Mouse (Mus musculus): ENCODE measurements at regions not wholly inside any gene's neighbourhood (a gene's known extent, or its start where the extent isn't known, plus 50 kb on each side); places are given as distances from the start of the nearest gene placed in this dataset.
"Not testable (repeated sequence)": the region's sequence is repeated elsewhere in the genome, so short reads cannot be mapped to it uniquely, and the experiment has no call there.

GRCm38 (mm10) chr14:124801589-124801988, 124.7 kb upstream of the Fgf14 start:
- DNase-seq (ENCODE audit: low spot score in 2 of 2) = not testable (repeated sequence)

DNA sequence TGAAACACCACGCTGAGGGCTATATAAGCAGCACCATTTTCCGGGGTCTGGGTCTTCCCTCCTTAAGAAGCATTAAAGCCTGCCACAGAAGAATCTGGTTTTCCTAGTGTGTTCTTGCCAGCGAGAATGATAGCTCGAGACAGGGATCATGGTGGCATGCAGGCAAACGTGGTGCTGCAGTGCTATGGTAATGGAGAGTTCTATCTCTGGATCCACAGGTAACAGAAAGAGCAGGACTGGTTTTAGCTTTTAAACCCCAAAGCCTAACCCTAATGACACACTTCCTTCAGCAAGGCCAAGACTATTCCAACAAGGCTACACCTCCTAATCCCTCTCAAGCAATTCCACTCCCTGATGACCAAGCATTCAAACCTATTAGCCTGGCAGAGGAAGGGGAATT, 123.5 kb upstream of the Fgf14 start:
- DNase-seq (ENCODE audit: low spot score in 2 of 2) = no peak

- no peak for DNase-seq (ENCODE audit: low spot score in 2 of 2)
Observed at GRCm38 (mm10) chr14:124775402-124775801, 98.5 kb upstream of the Fgf14 start.

- no peak for DNase-seq (ENCODE audit: low spot score in 2 of 2)
Observed at GRCm38 (mm10) chr14:124767996-124768395, 91.1 kb upstream of the Fgf14 start.

- DNase-seq (ENCODE audit: low spot score in 2 of 2) = no peak
Observed at GRCm38 (mm10) chr14:124767234-124767633, 90.3 kb upstream of the Fgf14 start.

GRCm38 (mm10) chr14:124742491-124742890, 65.6 kb upstream of the Fgf14 start:
- peak in 1 of 2 experiments; percentile 23 for DNase-seq (ENCODE audit: low spot score in 2 of 2)

All from layer of hippocampus, adult 18-20 months (tissue).